Mouse (Mus musculus): ENCODE data around the gene Pde4b. TPM values are rescaled to one million over a fixed set of nuclear protein-coding genes. Genes with fewer than 3 reads are reported as not detected.

Pde4b gene
- total RNA-seq, 1 experiment = 1.4 TPM

DNA sequence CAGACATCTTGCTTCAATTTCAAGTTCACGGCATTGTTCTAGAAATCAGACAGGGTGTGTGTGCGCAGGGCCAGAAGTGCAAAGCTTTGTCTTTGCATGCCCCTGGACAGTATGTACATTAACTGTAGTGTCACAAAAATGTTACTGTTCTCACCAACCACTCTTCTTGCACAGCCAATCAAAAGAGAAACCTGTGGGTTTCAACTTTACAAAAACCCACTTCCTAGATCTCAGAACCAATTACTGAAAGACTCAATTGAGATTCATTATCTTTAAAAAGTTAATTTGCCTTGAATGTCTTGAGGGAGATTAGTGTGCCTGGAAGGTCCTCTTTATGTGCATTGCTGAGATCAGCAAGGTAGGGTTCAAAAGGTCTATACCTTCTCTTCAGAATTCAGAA lies 431.0 kb downstream of the Pde4b start:
- Histone ChIP-seq H3K36me3 (ENCODE audit: control insufficient read depth, insufficient read depth, low read length, poor library complexity, severe bottlenecking) (no peaks in the 10 kb centered on the region), H3K9ac (ENCODE audit: insufficient read depth, low read depth, low read length, poor library complexity, severe bottlenecking) (no peak overlapping the region), H3K9me3 (ENCODE audit: control insufficient read depth, insufficient read depth, low read depth, low read length) (no peaks in the 10 kb centered on the region), H3K4me3 (ENCODE audit: insufficient read depth in 1 of 2, low read depth in 1 of 2, low read length in 2 of 2, poor library complexity in 1 of 2, severe bottlenecking in 1 of 2) (no peak overlapping the region), H3K27ac (ENCODE audit: insufficient read depth, low read depth, low read length, poor library complexity, severe bottlenecking) (no peak overlapping the region), H3K4me1 (ENCODE audit: control insufficient read depth in 2 of 2, insufficient read depth in 2 of 2, low read length in 2 of 2, poor library complexity in 1 of 2) (no peaks in the 10 kb centered on the region)
- no peak for DNase-seq (ENCODE audit: low read depth, low spot score)
- no peak for TF ChIP-seq ZNF384 (IDR thresholded peaks at IDR 0.05; ENCODE audit: low read depth, low read length)
- no peak for TF ChIP-seq ZC3H11A (IDR thresholded peaks at IDR 0.05; ENCODE audit: borderline replicate concordance, low read depth, low read length)
- TF ChIP-seq MAFK (IDR thresholded peaks at IDR 0.05; ENCODE audit: insufficient read depth, low read depth, low read length) = no peak
- no peak for TF ChIP-seq HCFC1 (IDR thresholded peaks at IDR 0.05; ENCODE audit: borderline replicate concordance, insufficient read depth, low read length)
- TF ChIP-seq CHD2 (IDR thresholded peaks at IDR 0.05; ENCODE audit: low read depth, low read length) = no peak
- in situ Hi-C loops (cut with MboI; ENCODE audit: low sequenced_read_pairs in 2 of 2, unreplicated experiment in 2 of 2) = no loop called here

DNA sequence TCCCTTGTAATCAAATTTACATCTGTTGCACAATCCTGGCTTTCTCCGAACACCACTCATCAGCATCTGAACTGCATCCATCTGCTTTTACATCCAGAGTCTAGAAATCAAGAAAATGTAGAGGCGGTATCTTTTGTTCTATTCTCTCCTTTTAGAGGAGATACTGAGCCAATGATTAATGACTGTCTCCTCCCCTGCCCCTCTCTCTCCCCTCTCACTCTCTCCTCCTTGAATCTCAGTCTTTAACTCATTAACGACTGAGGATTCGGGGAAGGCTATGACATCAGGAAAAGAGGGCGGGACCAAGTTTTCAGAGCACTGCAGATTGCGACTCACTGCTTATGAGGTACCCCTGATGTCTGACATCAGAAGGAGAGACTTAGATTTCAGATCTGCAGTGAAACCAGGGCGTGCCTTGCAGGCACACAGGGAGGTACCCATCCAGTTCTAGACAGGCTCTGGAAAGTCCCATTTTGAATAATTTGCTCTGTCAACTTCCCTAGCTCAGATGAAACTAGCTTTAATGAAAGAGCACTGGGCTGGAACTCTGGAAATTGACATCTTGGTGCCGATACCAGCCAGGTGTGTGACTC lies 433.4 kb downstream of the Pde4b start:
- Histone ChIP-seq H3K27ac (ENCODE audit: insufficient read depth, low read depth, low read length, poor library complexity, severe bottlenecking) (no peak overlapping the region), H3K4me3 (ENCODE audit: insufficient read depth in 1 of 2, low read depth in 1 of 2, low read length in 2 of 2, poor library complexity in 1 of 2, severe bottlenecking in 1 of 2) (no peak overlapping the region), H3K36me3 (ENCODE audit: control insufficient read depth, insufficient read depth, low read length, poor library complexity, severe bottlenecking) (no peaks in the 10 kb centered on the region), H3K9me3 (ENCODE audit: control insufficient read depth, insufficient read depth, low read depth, low read length) (no peaks in the 10 kb centered on the region), H3K9ac (ENCODE audit: insufficient read depth, low read depth, low read length, poor library complexity, severe bottlenecking) (no peak overlapping the region), H3K4me1 (ENCODE audit: control insufficient read depth in 2 of 2, insufficient read depth in 2 of 2, low read length in 2 of 2, poor library complexity in 1 of 2) (no peaks in the 10 kb centered on the region)
- in situ Hi-C loops (cut with MboI; ENCODE audit: low sequenced_read_pairs in 2 of 2, unreplicated experiment in 2 of 2) = no loop called here
- no peak for DNase-seq (ENCODE audit: low read depth, low spot score)
- TF ChIP-seq ZNF384 (IDR thresholded peaks at IDR 0.05; ENCODE audit: low read depth, low read length) (no peak), HCFC1 (IDR thresholded peaks at IDR 0.05; ENCODE audit: borderline replicate concordance, insufficient read depth, low read length) (no peak), MAFK (IDR thresholded peaks at IDR 0.05; ENCODE audit: insufficient read depth, low read depth, low read length) (no peak), ZC3H11A (IDR thresholded peaks at IDR 0.05; ENCODE audit: borderline replicate concordance, low read depth, low read length) (no peak), CHD2 (IDR thresholded peaks at IDR 0.05; ENCODE audit: low read depth, low read length) (no peak)

DNA sequence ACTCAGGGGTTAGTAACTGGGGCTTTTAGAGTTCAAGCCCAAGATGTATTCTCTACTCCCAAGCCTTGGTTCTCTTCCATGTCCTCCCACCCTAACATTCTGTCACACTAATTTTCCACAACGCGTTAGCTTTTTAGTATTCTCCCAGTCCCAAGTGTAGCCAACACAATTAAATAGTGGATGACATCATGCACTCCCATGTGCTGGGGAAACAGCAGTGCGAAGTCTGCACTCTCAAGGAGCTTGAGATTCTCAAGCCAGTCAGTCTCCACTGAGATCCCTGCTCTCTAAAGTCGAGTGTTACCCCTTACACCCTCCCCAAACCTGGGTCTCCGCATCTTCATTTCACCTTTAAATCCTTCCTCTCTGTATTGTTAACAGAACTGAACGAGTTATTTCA lies 434.1 kb downstream of the Pde4b start:
- no peak overlapping the region for H3K27ac ChIP-seq (ENCODE audit: insufficient read depth, low read depth, low read length, poor library complexity, severe bottlenecking)
- in situ Hi-C loops (cut with MboI; ENCODE audit: low sequenced_read_pairs in 2 of 2, unreplicated experiment in 2 of 2) = no loop called here
- H3K36me3 ChIP-seq (ENCODE audit: control insufficient read depth, insufficient read depth, low read length, poor library complexity, severe bottlenecking) = no peaks in the 10 kb centered on the region
- TF ChIP-seq CHD2 (IDR thresholded peaks at IDR 0.05; ENCODE audit: low read depth, low read length) (no peak), HCFC1 (IDR thresholded peaks at IDR 0.05; ENCODE audit: borderline replicate concordance, insufficient read depth, low read length) (no peak), ZNF384 (IDR thresholded peaks at IDR 0.05; ENCODE audit: low read depth, low read length) (no peak), MAFK (IDR thresholded peaks at IDR 0.05; ENCODE audit: insufficient read depth, low read depth, low read length) (no peak), ZC3H11A (IDR thresholded peaks at IDR 0.05; ENCODE audit: borderline replicate concordance, low read depth, low read length) (no peak)
- DNase-seq (ENCODE audit: low read depth, low spot score) = no peak
- H3K4me1 ChIP-seq (ENCODE audit: control insufficient read depth in 2 of 2, insufficient read depth in 2 of 2, low read length in 2 of 2, poor library complexity in 1 of 2) = no peaks in the 10 kb centered on the region
- H3K4me3 ChIP-seq (ENCODE audit: insufficient read depth in 1 of 2, low read depth in 1 of 2, low read length in 2 of 2, poor library complexity in 1 of 2, severe bottlenecking in 1 of 2) = no peak overlapping the region
- H3K9me3 ChIP-seq (ENCODE audit: control insufficient read depth, insufficient read depth, low read depth, low read length) = no peaks in the 10 kb centered on the region
- no peak overlapping the region for H3K9ac ChIP-seq (ENCODE audit: insufficient read depth, low read depth, low read length, poor library complexity, severe bottlenecking)

DNA sequence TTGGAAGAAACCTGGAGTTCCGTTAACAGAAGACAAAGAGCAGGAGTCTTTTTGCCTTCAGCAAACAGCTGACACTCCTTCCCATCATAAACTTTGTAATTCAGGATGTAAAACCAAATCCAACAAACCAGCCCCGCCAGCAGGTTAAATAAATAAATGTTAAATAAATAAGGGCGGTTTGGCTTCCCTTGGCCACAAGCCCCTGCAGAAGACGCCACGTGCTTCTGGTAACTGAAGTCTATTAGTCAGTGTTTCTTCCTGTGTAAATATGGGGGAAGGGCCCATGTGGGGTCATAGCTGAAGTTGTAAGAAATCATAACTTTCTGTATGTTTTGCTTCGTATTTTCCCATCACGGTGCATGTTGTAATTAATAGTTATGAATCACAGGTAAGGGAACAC lies 440.0 kb downstream of the Pde4b start:
- Histone ChIP-seq H3K4me1 (ENCODE audit: control insufficient read depth in 2 of 2, insufficient read depth in 2 of 2, low read length in 2 of 2, poor library complexity in 1 of 2) (no peaks in the 10 kb centered on the region), H3K4me3 (ENCODE audit: insufficient read depth in 1 of 2, low read depth in 1 of 2, low read length in 2 of 2, poor library complexity in 1 of 2, severe bottlenecking in 1 of 2) (no peak overlapping the region), H3K9me3 (ENCODE audit: control insufficient read depth, insufficient read depth, low read depth, low read length) (no peaks in the 10 kb centered on the region), H3K27ac (ENCODE audit: insufficient read depth, low read depth, low read length, poor library complexity, severe bottlenecking) (no peak overlapping the region), H3K36me3 (ENCODE audit: control insufficient read depth, insufficient read depth, low read length, poor library complexity, severe bottlenecking) (no peaks in the 10 kb centered on the region), H3K9ac (ENCODE audit: insufficient read depth, low read depth, low read length, poor library complexity, severe bottlenecking) (no peak overlapping the region)
- in situ Hi-C loops (cut with MboI; ENCODE audit: low sequenced_read_pairs in 2 of 2, unreplicated experiment in 2 of 2) = no loop called here
- no peak for DNase-seq (ENCODE audit: low read depth, low spot score)
- TF ChIP-seq ZC3H11A (IDR thresholded peaks at IDR 0.05; ENCODE audit: borderline replicate concordance, low read depth, low read length) = no peak
- no peak for TF ChIP-seq ZNF384 (IDR thresholded peaks at IDR 0.05; ENCODE audit: low read depth, low read length)
- TF ChIP-seq CHD2 (IDR thresholded peaks at IDR 0.05; ENCODE audit: low read depth, low read length) = no peak
- TF ChIP-seq HCFC1 (IDR thresholded peaks at IDR 0.05; ENCODE audit: borderline replicate concordance, insufficient read depth, low read length) = no peak
- TF ChIP-seq MAFK (IDR thresholded peaks at IDR 0.05; ENCODE audit: insufficient read depth, low read depth, low read length) = no peak

DNA sequence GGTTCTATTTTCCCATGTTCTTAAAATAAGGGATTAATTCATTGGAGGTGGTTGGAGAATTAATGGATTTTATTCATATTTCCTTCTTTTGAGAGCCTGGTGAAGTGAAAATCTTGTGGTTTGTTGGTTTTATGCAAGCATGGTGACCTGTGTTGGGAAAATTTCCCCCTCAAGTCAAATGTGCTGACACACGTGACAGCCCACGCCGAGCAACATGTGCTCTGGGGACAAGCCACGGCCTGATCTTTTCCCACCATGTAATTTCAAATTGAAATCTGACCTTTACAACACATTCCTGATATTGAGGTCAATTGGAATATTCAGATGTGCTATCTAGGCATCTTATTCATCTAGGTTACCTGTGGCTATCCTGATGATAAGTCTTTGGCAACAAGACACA lies 443.5 kb downstream of the Pde4b start:
- Histone ChIP-seq H3K9ac (ENCODE audit: insufficient read depth, low read depth, low read length, poor library complexity, severe bottlenecking) (no peak overlapping the region), H3K9me3 (ENCODE audit: control insufficient read depth, insufficient read depth, low read depth, low read length) (no peaks in the 10 kb centered on the region), H3K4me1 (ENCODE audit: control insufficient read depth in 2 of 2, insufficient read depth in 2 of 2, low read length in 2 of 2, poor library complexity in 1 of 2) (no peaks in the 10 kb centered on the region), H3K36me3 (ENCODE audit: control insufficient read depth, insufficient read depth, low read length, poor library complexity, severe bottlenecking) (no peaks in the 10 kb centered on the region), H3K27ac (ENCODE audit: insufficient read depth, low read depth, low read length, poor library complexity, severe bottlenecking) (no peak overlapping the region), H3K4me3 (ENCODE audit: insufficient read depth in 1 of 2, low read depth in 1 of 2, low read length in 2 of 2, poor library complexity in 1 of 2, severe bottlenecking in 1 of 2) (no peak overlapping the region)
- DNase-seq (ENCODE audit: low read depth, low spot score) = no peak
- in situ Hi-C loops (cut with MboI; ENCODE audit: low sequenced_read_pairs in 2 of 2, unreplicated experiment in 2 of 2) = no loop called here
- TF ChIP-seq ZNF384 (IDR thresholded peaks at IDR 0.05; ENCODE audit: low read depth, low read length) (no peak), CHD2 (IDR thresholded peaks at IDR 0.05; ENCODE audit: low read depth, low read length) (no peak), MAFK (IDR thresholded peaks at IDR 0.05; ENCODE audit: insufficient read depth, low read depth, low read length) (no peak), HCFC1 (IDR thresholded peaks at IDR 0.05; ENCODE audit: borderline replicate concordance, insufficient read depth, low read length) (no peak), ZC3H11A (IDR thresholded peaks at IDR 0.05; ENCODE audit: borderline replicate concordance, low read depth, low read length) (no peak)
